Mouse (Mus musculus): ENCODE measurements around the gene Efnb2. TPM values are rescaled to one million over a fixed set of nuclear protein-coding genes. Genes with fewer than 3 reads are reported as not detected.

The Efnb2 gene
- polyA plus RNA-seq, 1 experiment: 3.3 TPM

GRCm38 (mm10) chr8:8659503-8660306, 1.3 kb downstream of the Efnb2 start:
- peak overlapping the region; percentile 41 for H3K27ac ChIP-seq (replicated peaks; ENCODE audit: low read depth, low read length)
- H3K4me3 ChIP-seq (ENCODE audit: insufficient read depth, low read depth, low read length): peak overlapping the region; percentile 81
- H3K4me1 ChIP-seq (ENCODE audit: control insufficient read depth, insufficient read depth, insufficient read length, low read length): 0 out of 2 replicates have a peak, but pooled peaks cover 2% of the 10 kb centered on the region

GRCm38 (mm10) chr8:8658426-8659224, 2.4 kb downstream of the Efnb2 start:
- Histone ChIP-seq H3K4me1 (ENCODE audit: control insufficient read depth, insufficient read depth, insufficient read length, low read length) (0 out of 2 replicates have a peak, but pooled peaks cover 2% of the 10 kb centered on the region), H3K27ac (replicated peaks; ENCODE audit: low read depth, low read length) (no peak overlapping the region), H3K4me3 (ENCODE audit: insufficient read depth, low read depth, low read length) (peak overlapping the region; percentile 81)

GRCm38 (mm10) chr8:8657692-8658355, 3.2 kb downstream of the Efnb2 start:
- 0 out of 2 replicates have a peak, but pooled peaks cover 2% of the 10 kb centered on the region for H3K4me1 ChIP-seq (ENCODE audit: control insufficient read depth, insufficient read depth, insufficient read length, low read length)
- H3K27ac ChIP-seq (replicated peaks; ENCODE audit: low read depth, low read length): no peak overlapping the region
- H3K4me3 ChIP-seq (ENCODE audit: insufficient read depth, low read depth, low read length): peak overlapping the region; percentile 81

GRCm38 (mm10) chr8:8656578-8657441, 4.2 kb downstream of the Efnb2 start:
- peak overlapping the region; percentile 37 for H3K4me3 ChIP-seq (ENCODE audit: insufficient read depth, low read depth, low read length)
- no peak overlapping the region for H3K27ac ChIP-seq (replicated peaks; ENCODE audit: low read depth, low read length)

GRCm38 (mm10) chr8:8655346-8656340, 5.4 kb downstream of the Efnb2 start:
- H3K4me1 ChIP-seq (ENCODE audit: control insufficient read depth, insufficient read depth, insufficient read length, low read length): 0 out of 2 replicates have a peak, but pooled peaks cover 2% of the 10 kb centered on the region
- H3K27ac ChIP-seq (replicated peaks; ENCODE audit: low read depth, low read length): no peak overlapping the region
- H3K4me3 ChIP-seq (ENCODE audit: insufficient read depth, low read depth, low read length): peak overlapping the region; percentile 29; the same call in 1 of the 2 replicates

More at GRCm38 (mm10) chr8:8656578-8657441, 4.2 kb downstream of the Efnb2 start:
- 0 out of 2 replicates have a peak, but pooled peaks cover 2% of the 10 kb centered on the region for H3K4me1 ChIP-seq (ENCODE audit: control insufficient read depth, insufficient read depth, insufficient read length, low read length)

- H3K27ac ChIP-seq (replicated peaks; ENCODE audit: low read depth, low read length): no peak overlapping the region
- peaks cover 12% of the 10 kb centered on the region for H3K4me1 ChIP-seq (ENCODE audit: control insufficient read depth, insufficient read depth, insufficient read length, low read length)
- 0 out of 2 replicates have a peak overlapping the region, but pooled peaks have one; percentile 11 for H3K4me3 ChIP-seq (ENCODE audit: insufficient read depth, low read depth, low read length)
Measured at GRCm38 (mm10) chr8:8653906-8654489, 7.0 kb downstream of the Efnb2 start.

GRCm38 (mm10) chr8:8653343-8653742, 7.7 kb downstream of the Efnb2 start:
- Histone ChIP-seq H3K4me1 (ENCODE audit: control insufficient read depth, insufficient read depth, insufficient read length, low read length) (peaks cover 15% of the 10 kb centered on the region), H3K4me3 (ENCODE audit: insufficient read depth, low read depth, low read length) (0 out of 2 replicates have a peak overlapping the region, but pooled peaks have one; percentile 11)

GRCm38 (mm10) chr8:8652388-8652787, 8.7 kb downstream of the Efnb2 start:
- peaks cover 15% of the 10 kb centered on the region for H3K4me1 ChIP-seq (ENCODE audit: control insufficient read depth, insufficient read depth, insufficient read length, low read length)
- H3K4me3 ChIP-seq (ENCODE audit: insufficient read depth, low read depth, low read length): no peak overlapping the region
- H3K27ac ChIP-seq (replicated peaks; ENCODE audit: low read depth, low read length): no peak overlapping the region

More at GRCm38 (mm10) chr8:8653343-8653742, 7.7 kb downstream of the Efnb2 start:
- H3K27ac ChIP-seq (replicated peaks; ENCODE audit: low read depth, low read length): no peak overlapping the region

GRCm38 (mm10) chr8:8649944-8650343, 11.1 kb downstream of the Efnb2 start:
- no peak overlapping the region for H3K27ac ChIP-seq (replicated peaks; ENCODE audit: low read depth, low read length)
- peaks cover 13% of the 10 kb centered on the region for H3K4me1 ChIP-seq (ENCODE audit: control insufficient read depth, insufficient read depth, insufficient read length, low read length)
- no peak overlapping the region for H3K4me3 ChIP-seq (ENCODE audit: insufficient read depth, low read depth, low read length)

- Histone ChIP-seq H3K4me3 (ENCODE audit: insufficient read depth, low read depth, low read length) (no peak overlapping the region), H3K4me1 (ENCODE audit: control insufficient read depth, insufficient read depth, insufficient read length, low read length) (peaks cover 13% of the 10 kb centered on the region), H3K27ac (replicated peaks; ENCODE audit: low read depth, low read length) (no peak overlapping the region)
Measured at GRCm38 (mm10) chr8:8649536-8649935, 11.5 kb downstream of the Efnb2 start.

GRCm38 (mm10) chr8:8648686-8649085, 12.4 kb downstream of the Efnb2 start:
- no peak overlapping the region for H3K27ac ChIP-seq (replicated peaks; ENCODE audit: low read depth, low read length)
- H3K4me1 ChIP-seq (ENCODE audit: control insufficient read depth, insufficient read depth, insufficient read length, low read length): peaks cover 16% of the 10 kb centered on the region
- no peak overlapping the region for H3K4me3 ChIP-seq (ENCODE audit: insufficient read depth, low read depth, low read length)

GRCm38 (mm10) chr8:8647824-8648223, 13.2 kb downstream of the Efnb2 start:
- peaks cover 18% of the 10 kb centered on the region for H3K4me1 ChIP-seq (ENCODE audit: control insufficient read depth, insufficient read depth, insufficient read length, low read length)
- H3K4me3 ChIP-seq (ENCODE audit: insufficient read depth, low read depth, low read length): no peak overlapping the region
- H3K27ac ChIP-seq (replicated peaks; ENCODE audit: low read depth, low read length): no peak overlapping the region

GRCm38 (mm10) chr8:8647319-8647718, 13.7 kb downstream of the Efnb2 start:
- Histone ChIP-seq H3K4me1 (ENCODE audit: control insufficient read depth, insufficient read depth, insufficient read length, low read length) (peaks cover 18% of the 10 kb centered on the region), H3K27ac (replicated peaks; ENCODE audit: low read depth, low read length) (no peak overlapping the region), H3K4me3 (ENCODE audit: insufficient read depth, low read depth, low read length) (no peak overlapping the region)

Data from brown adipose tissue, adult 24 weeks (tissue).